Mouse (Mus musculus): ENCODE data around the gene Prune2.
"Not testable (repeated sequence)": the region's sequence is repeated elsewhere in the genome, so short reads cannot be mapped to it uniquely, and the experiment has no call there.

Prune2 gene

GRCm38 (mm10) chr19:17124034-17124735 lies 168.3 kb downstream of the Prune2 start:
- DNase-seq (ENCODE audit: low spot score in 2 of 2) = peak in 1 of 2 experiments; percentile 10

DNA sequence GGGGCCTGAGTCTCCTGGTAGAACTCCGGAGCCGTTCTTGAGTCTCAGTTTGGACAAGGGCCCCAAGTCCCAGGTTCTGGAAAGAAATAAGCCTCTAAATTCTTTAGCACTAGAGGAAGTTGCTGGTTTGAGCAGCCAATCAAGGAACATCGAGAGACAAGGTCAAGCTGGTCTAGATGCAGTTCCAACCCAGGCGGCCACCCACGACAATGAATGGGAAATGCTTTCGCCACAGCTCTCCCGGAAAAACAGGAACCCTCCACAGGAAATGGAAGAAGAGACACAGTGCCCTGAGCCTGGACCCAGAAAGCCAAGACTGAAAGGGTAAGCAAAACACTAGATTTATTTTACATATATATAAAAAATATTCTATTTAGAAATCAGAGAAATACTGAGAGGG lies 169.5 kb downstream of the Prune2 start:
- peak in 1 of 2 experiments; percentile 38 for DNase-seq (ENCODE audit: low spot score in 2 of 2)

DNA sequence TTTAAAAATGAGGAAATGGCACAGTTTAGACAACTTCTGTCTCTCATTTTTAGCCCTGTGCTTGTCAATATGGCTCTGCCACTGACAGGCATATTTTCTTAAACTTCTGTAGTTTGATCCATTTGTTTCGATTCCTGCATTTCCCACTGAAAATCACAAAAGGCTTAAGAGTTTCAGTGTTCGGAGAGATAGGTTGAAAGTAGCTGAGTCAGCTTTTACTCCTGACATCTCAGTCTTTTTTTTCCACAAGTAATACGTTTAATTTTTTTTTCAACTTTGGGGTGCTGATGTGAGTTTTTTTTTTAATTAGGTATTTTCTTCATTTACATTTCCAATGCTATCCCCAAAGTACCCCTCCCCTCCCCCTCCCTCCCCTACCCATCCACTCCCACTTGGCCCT lies 174.6 kb downstream of the Prune2 start:
- no peak for DNase-seq (ENCODE audit: low spot score in 2 of 2)

GRCm38 (mm10) chr19:17136677-17137460 lies 181.0 kb downstream of the Prune2 start:
- no peak for DNase-seq (ENCODE audit: low spot score in 2 of 2)

DNA sequence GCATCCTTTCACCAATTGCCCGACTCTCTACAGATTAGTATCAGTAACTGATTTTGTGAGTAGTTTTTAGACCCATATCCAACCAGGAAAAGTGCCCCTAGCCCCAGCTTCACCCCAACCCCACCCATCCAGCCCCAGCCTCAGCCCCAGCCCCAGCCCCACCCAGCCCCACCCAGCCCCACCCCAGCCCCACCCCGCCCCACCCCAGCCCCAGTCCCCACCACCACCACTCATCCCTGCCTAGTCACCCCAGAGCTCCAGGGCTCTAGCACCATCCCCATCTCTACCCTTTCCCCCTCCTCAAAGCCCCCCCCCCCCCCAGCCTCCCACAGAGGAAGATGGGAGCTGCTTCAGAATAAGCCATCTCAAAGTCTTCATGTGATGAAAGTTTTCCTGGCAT lies 181.7 kb downstream of the Prune2 start:
- DNase-seq (ENCODE audit: low spot score in 2 of 2) = no peak

GRCm38 (mm10) chr19:17138144-17138915 lies 182.4 kb downstream of the Prune2 start:
- no peak for DNase-seq (ENCODE audit: low spot score in 2 of 2)

GRCm38 (mm10) chr19:17140016-17140914 lies 184.3 kb downstream of the Prune2 start:
- DNase-seq (ENCODE audit: low spot score in 2 of 2) = no peak

- no peak for DNase-seq (ENCODE audit: low spot score in 2 of 2)
These were observed 187.3 kb downstream of the Prune2 start for GRCm38 (mm10) chr19:17143245-17143644.

- DNase-seq (ENCODE audit: low spot score in 2 of 2) = peak in 1 of 2 experiments; percentile 54
These were observed 188.3 kb downstream of the Prune2 start for GRCm38 (mm10) chr19:17144205-17144604.

GRCm38 (mm10) chr19:17150064-17150463 lies 194.1 kb downstream of the Prune2 start:
- no peak for DNase-seq (ENCODE audit: low spot score in 2 of 2)

- no peak for DNase-seq (ENCODE audit: low spot score in 2 of 2)
These were observed 195.9 kb downstream of the Prune2 start for GRCm38 (mm10) chr19:17151781-17152180.

DNA sequence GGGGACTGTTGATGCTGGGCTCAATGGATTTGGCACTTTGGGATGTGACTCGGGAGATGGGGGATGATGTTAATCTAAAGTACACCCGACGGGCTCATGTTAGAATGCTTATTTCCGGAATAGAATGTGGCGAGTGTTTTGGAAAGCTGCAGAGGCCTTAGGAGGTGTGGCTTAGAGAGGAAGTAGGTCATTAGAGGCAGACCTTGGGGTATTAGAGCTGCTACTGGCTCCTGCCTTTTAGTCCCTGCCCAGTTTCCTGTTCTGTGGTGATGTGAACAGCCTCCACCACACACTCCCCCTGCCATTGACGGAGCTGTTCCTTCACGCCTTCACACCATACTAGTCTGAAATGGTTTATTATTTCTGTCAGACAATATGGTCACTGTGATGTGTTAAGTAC lies 196.5 kb downstream of the Prune2 start:
- DNase-seq (ENCODE audit: low spot score in 2 of 2) = no peak

DNA sequence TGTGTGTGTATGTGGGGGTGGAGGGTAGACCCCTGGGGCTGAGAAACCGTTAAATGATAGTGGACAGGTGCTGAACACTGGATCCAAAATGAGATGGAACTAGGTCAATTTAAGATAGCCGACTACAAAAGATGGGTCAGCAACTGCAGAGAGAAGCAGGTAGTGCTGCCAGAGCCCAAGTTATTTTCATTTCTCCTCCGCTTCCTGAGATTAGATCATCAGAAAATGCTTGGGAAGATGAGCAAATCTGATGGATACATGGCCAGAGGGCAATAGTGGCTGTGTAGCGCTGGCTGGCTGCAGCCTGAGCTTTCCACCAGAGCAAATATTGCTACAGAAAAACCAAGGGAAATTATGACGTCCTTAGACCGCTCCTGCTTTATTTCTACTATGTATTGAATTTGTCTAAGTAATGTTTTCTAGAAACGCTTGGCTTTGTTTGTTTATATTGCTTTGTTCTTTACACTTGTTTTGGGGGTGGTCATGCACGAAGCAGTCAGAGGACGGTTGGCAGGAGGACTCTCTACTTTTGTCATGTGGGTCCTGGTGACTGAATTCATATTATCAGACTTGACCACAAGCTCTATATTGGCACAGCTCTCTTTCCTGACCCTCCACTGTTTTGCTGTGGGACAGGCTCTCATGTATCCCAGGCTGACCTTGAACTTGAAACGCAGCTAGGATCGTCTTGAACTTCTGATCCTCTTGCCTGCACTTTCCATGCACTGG lies 198.2 kb downstream of the Prune2 start:
- no peak for DNase-seq (ENCODE audit: low spot score in 2 of 2)

GRCm38 (mm10) chr19:17155216-17155615 lies 199.3 kb downstream of the Prune2 start:
- DNase-seq (ENCODE audit: low spot score in 2 of 2) = no peak

GRCm38 (mm10) chr19:17159676-17160075 lies 203.8 kb downstream of the Prune2 start:
- DNase-seq (ENCODE audit: low spot score in 2 of 2) = peak; percentile 23 to 32

- no peak for DNase-seq (ENCODE audit: low spot score in 2 of 2)
These were observed 204.3 kb downstream of the Prune2 start for GRCm38 (mm10) chr19:17160231-17160630.

- peak; percentile 40 to 57 for DNase-seq (ENCODE audit: low spot score in 2 of 2)
These were observed 207.6 kb downstream of the Prune2 start for GRCm38 (mm10) chr19:17163511-17163953.

DNA sequence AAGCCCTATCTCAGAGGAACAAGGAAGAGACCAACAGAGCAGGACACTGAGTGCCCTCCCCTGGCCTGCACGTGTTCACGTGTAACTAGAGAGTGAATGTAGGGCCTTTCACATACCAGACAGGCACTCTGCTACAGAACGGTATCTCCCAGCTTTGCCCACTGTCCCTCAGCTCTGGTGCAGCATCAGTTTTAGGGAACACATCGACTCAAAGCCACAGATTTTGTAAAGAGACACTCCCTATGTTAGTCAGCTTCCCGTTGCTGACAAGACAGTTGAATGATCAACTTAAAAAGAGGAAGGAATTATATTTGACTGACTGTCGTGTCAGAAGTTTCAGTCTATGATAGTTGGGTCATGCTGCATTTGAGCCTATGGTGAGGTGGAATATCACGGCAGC lies 210.4 kb downstream of the Prune2 start:
- peak; percentile 19 to 34 for DNase-seq (ENCODE audit: low spot score in 2 of 2)

DNA sequence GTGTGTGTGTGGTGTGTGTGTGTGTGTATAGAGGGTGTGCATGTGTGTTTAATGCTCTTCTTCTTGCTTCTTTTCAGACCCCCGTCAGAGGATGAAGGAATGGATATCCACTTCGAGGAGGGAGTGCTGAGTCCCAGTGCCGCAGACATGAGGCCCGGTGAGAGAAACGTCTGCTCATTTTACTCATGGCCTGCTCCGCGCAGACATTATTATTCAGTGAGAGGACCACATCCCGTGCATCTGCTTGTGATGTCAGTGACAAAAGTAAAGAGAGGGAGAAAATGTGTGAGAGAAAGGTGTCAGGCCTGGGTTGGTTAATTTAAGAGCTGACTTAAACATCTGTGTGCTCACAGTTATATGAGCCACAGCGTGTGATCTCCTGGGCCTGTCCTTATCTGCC lies 212.3 kb downstream of the Prune2 start:
- DNase-seq (ENCODE audit: low spot score in 2 of 2) = no peak

GRCm38 (mm10) chr19:17169746-17170145 lies 213.8 kb downstream of the Prune2 start:
- DNase-seq (ENCODE audit: low spot score in 2 of 2) = no peak

- DNase-seq (ENCODE audit: low spot score in 2 of 2) = not testable (repeated sequence)
These were observed 218.6 kb downstream of the Prune2 start for GRCm38 (mm10) chr19:17174501-17174900.

All from heart, adult 9 months (tissue).